Mouse (Mus musculus) ovary, adult 18-20 months (tissue): Measurements from ENCODE around the gene Gm21256.
"Not testable (repeated sequence)": the region's sequence is repeated elsewhere in the genome, so short reads cannot be mapped to it uniquely, and the experiment has no call there.

ENCODE experiments used
- DNase-seq: peaks from one replicate; pipeline ENCODE4 v3.0.0; 2022; ENCODE audit warnings: low spot score, mixed read lengths

The Gm21256 gene

DNA sequence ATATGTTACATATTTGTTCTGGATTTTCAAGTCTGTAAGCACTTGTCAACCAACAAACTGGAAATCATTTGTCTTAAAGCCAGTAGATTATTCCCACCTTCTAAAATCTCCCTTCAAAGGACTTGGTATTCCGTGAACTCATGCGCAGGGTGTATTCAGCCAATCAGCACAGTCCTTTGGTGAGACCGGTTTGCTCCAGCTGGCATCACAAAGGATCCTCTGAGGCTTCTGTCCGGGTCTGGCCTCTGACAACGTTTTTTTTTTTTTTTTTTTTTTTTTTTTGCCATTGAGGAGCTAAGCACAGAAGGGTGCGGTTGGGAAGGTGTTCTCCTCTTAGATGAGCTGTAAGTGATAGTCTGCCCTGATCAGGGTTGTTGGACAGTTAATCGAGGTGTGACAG is at the start of gene Gm21256:
TSS of gene Gm21256 (plus strand) at position 301 of the 400 bp plus-strand sequence.
- not testable (repeated sequence) for DNase-seq
